Mouse (Mus musculus): ENCODE measurements around the gene Tbc1d22a. TPM values are rescaled to one million over a fixed set of nuclear protein-coding genes. Genes with fewer than 3 reads are reported as not detected.

Gene Tbc1d22a
- polyA plus RNA-seq, 1 experiment = 54.8 TPM

DNA sequence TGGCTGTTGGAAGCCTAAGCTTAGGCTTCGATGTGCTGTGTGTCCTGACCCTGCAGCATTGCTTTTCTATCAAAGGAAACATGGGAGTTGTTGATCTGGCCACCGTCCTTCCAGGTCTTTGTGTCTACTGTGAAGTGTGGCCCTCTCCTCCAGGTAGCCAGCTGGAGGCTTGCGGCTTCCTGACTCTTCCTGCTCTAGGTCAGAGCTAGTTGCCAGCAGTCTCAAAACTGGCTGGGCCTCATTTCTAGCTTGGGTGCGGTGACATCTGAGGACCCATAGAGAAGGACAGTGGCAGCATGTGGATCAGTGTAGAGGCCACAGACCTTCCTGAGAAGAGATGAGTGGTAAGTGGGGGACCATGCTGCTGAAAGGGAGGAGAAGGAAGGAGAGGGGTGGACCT, 120.0 kb downstream of the Tbc1d22a start:
- H3K4me3 ChIP-seq (ENCODE audit: low read depth, low read length) = no peak overlapping the region
- TF ChIP-seq POLR2A (IDR thresholded peaks at IDR 0.05; ENCODE audit: low read depth, low read length) (no peak), CTCF (IDR thresholded peaks at IDR 0.05; ENCODE audit: extremely low read depth, insufficient read length, insufficient replicate concordance, low read depth, low read length) (no peak)
- H3K27ac ChIP-seq (ENCODE audit: insufficient read depth, low read depth, low read length) = no peak overlapping the region
- 89% methylated on average over 4 of the region's 4 CpGs for WGBS
- peaks cover 1% of the 10 kb centered on the region; the same call in 1 of the 2 replicates for H3K36me3 ChIP-seq (ENCODE audit: control insufficient read depth, insufficient read depth, low read length)
- H3K4me1 ChIP-seq (ENCODE audit: control insufficient read depth, insufficient read depth, insufficient read length, low read length) = no peaks in the 10 kb centered on the region
- no peaks in the 10 kb centered on the region for H3K27me3 ChIP-seq (ENCODE audit: control insufficient read depth, insufficient read depth, low read length)

GRCm38 (mm10) chr15:86334745-86335144, 120.5 kb downstream of the Tbc1d22a start:
- TF ChIP-seq POLR2A (IDR thresholded peaks at IDR 0.05; ENCODE audit: low read depth, low read length) = no peak
- TF ChIP-seq CTCF (IDR thresholded peaks at IDR 0.05; ENCODE audit: extremely low read depth, insufficient read length, insufficient replicate concordance, low read depth, low read length) = no peak
- WGBS = 93% methylated on average over 9 of the region's 9 CpGs
- H3K27me3 ChIP-seq (ENCODE audit: control insufficient read depth, insufficient read depth, low read length) = no peaks in the 10 kb centered on the region
- no peak overlapping the region for H3K4me3 ChIP-seq (ENCODE audit: low read depth, low read length)
- H3K27ac ChIP-seq (ENCODE audit: insufficient read depth, low read depth, low read length) = no peak overlapping the region
- H3K36me3 ChIP-seq (ENCODE audit: control insufficient read depth, insufficient read depth, low read length) = peaks cover 1% of the 10 kb centered on the region; the same call in 1 of the 2 replicates
- no peaks in the 10 kb centered on the region for H3K4me1 ChIP-seq (ENCODE audit: control insufficient read depth, insufficient read depth, insufficient read length, low read length)

GRCm38 (mm10) chr15:86335781-86336180, 121.5 kb downstream of the Tbc1d22a start:
- H3K4me3 ChIP-seq (ENCODE audit: low read depth, low read length) = no peak overlapping the region
- H3K27ac ChIP-seq (ENCODE audit: insufficient read depth, low read depth, low read length) = no peak overlapping the region
- H3K4me1 ChIP-seq (ENCODE audit: control insufficient read depth, insufficient read depth, insufficient read length, low read length) = no peaks in the 10 kb centered on the region
- WGBS = 72% methylated on average over 1 of the region's 1 CpGs
- peaks cover 1% of the 10 kb centered on the region; the same call in 1 of the 2 replicates for H3K36me3 ChIP-seq (ENCODE audit: control insufficient read depth, insufficient read depth, low read length)
- TF ChIP-seq CTCF (IDR thresholded peaks at IDR 0.05; ENCODE audit: extremely low read depth, insufficient read length, insufficient replicate concordance, low read depth, low read length) (no peak), POLR2A (IDR thresholded peaks at IDR 0.05; ENCODE audit: low read depth, low read length) (no peak)
- H3K27me3 ChIP-seq (ENCODE audit: control insufficient read depth, insufficient read depth, low read length) = no peaks in the 10 kb centered on the region

DNA sequence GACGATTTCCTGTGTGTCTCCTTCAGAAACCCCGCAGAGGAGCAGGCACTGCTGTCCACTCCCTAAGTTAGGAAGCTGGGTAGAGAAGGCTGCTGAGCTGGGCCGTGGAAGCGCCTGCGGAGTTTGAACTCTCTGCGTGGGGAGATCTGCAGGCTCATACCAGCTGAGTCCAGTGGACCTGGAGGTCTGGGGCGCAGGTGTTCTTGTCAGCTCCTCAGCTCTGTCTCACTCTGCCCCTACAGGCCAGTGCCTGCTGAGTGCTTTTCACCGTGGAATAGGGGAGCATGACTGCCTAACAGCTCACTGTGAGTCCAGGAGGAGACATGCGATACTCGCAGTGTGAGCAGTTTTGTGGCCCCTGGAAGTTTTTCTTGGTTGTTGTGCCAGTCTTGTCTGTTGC, 123.5 kb downstream of the Tbc1d22a start:
- TF ChIP-seq POLR2A (IDR thresholded peaks at IDR 0.05; ENCODE audit: low read depth, low read length) = no peak
- TF ChIP-seq CTCF (IDR thresholded peaks at IDR 0.05; ENCODE audit: extremely low read depth, insufficient read length, insufficient replicate concordance, low read depth, low read length) = no peak
- H3K4me1 ChIP-seq (ENCODE audit: control insufficient read depth, insufficient read depth, insufficient read length, low read length) = peaks cover 3% of the 10 kb centered on the region
- no peak overlapping the region for H3K4me3 ChIP-seq (ENCODE audit: low read depth, low read length)
- 80% methylated on average over 10 of the region's 10 CpGs for WGBS
- no peaks in the 10 kb centered on the region for H3K36me3 ChIP-seq (ENCODE audit: control insufficient read depth, insufficient read depth, low read length)
- no peaks in the 10 kb centered on the region for H3K27me3 ChIP-seq (ENCODE audit: control insufficient read depth, insufficient read depth, low read length)
- no peak overlapping the region for H3K27ac ChIP-seq (ENCODE audit: insufficient read depth, low read depth, low read length)

DNA sequence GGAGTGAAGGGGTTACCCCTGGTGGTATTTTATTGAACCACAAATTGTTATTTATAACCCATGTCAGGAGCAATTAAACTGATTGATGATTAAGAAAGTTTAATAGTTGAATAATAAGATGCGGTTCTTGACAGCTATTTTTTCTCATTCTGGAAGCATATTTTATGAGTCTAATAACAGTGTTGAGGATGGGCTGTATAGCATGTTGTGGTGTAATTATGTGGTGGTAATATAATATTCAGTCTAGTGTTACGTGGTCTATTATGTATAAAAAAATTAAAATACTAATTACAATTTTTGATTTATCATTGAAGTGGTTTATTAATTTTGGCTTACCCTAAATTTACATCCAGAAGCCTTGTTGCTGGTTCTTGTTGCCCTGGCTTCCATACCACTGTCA, 125.5 kb downstream of the Tbc1d22a start:
- 85% methylated on average over 2 of the region's 2 CpGs for WGBS
- Histone ChIP-seq H3K4me3 (ENCODE audit: low read depth, low read length) (no peak overlapping the region), H3K27me3 (ENCODE audit: control insufficient read depth, insufficient read depth, low read length) (no peaks in the 10 kb centered on the region), H3K36me3 (ENCODE audit: control insufficient read depth, insufficient read depth, low read length) (0 out of 2 replicates have a peak, but pooled peaks cover 1% of the 10 kb centered on the region), H3K27ac (ENCODE audit: insufficient read depth, low read depth, low read length) (no peak overlapping the region), H3K4me1 (ENCODE audit: control insufficient read depth, insufficient read depth, insufficient read length, low read length) (peaks cover 13% of the 10 kb centered on the region)
- TF ChIP-seq POLR2A (IDR thresholded peaks at IDR 0.05; ENCODE audit: low read depth, low read length) = no peak

DNA sequence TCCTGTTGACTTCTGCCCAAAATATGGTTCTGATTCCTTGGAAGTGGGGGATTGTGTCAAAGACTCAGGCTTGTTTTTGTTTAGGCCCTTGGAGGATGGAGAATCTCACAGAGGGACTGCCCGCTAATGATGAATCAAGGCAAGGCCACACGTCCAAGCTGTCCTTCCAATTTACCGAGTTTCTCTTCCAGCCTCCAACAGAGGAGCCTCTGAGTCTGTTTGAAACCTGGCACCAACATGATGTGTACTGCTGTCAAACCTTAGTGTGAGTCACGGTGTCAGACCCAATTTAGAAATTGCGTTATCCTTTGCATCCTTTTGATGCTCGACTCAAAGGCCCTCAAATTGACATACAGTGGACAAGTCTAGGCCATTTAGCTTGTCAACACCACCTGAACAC, 126.5 kb downstream of the Tbc1d22a start:
- no peak for TF ChIP-seq CTCF (IDR thresholded peaks at IDR 0.05; ENCODE audit: extremely low read depth, insufficient read length, insufficient replicate concordance, low read depth, low read length)
- no peak for TF ChIP-seq POLR2A (IDR thresholded peaks at IDR 0.05; ENCODE audit: low read depth, low read length)
- peaks cover 14% of the 10 kb centered on the region for H3K4me1 ChIP-seq (ENCODE audit: control insufficient read depth, insufficient read depth, insufficient read length, low read length)
- WGBS = 92% methylated on average over 6 of the region's 6 CpGs

GRCm38 (mm10) chr15:86342637-86343375, 128.5 kb downstream of the Tbc1d22a start:
- Histone ChIP-seq H3K4me3 (ENCODE audit: low read depth, low read length) (no peak overlapping the region), H3K27ac (ENCODE audit: insufficient read depth, low read depth, low read length) (no peak overlapping the region), H3K4me1 (ENCODE audit: control insufficient read depth, insufficient read depth, insufficient read length, low read length) (peaks cover 17% of the 10 kb centered on the region), H3K36me3 (ENCODE audit: control insufficient read depth, insufficient read depth, low read length) (peaks cover 3% of the 10 kb centered on the region; the same call in 1 of the 2 replicates), H3K27me3 (ENCODE audit: control insufficient read depth, insufficient read depth, low read length) (no peaks in the 10 kb centered on the region)
- TF ChIP-seq POLR2A (IDR thresholded peaks at IDR 0.05; ENCODE audit: low read depth, low read length) (no peak), CTCF (IDR thresholded peaks at IDR 0.05; ENCODE audit: extremely low read depth, insufficient read length, insufficient replicate concordance, low read depth, low read length) (no peak)
- 42% methylated on average over 8 of the region's 8 CpGs for WGBS

More for the DNA sequence above, 126.5 kb downstream of the Tbc1d22a start:
- no peaks in the 10 kb centered on the region for H3K27me3 ChIP-seq (ENCODE audit: control insufficient read depth, insufficient read depth, low read length)
- H3K4me3 ChIP-seq (ENCODE audit: low read depth, low read length) = no peak overlapping the region
- 0 out of 2 replicates have a peak, but pooled peaks cover 1% of the 10 kb centered on the region for H3K36me3 ChIP-seq (ENCODE audit: control insufficient read depth, insufficient read depth, low read length)
- H3K27ac ChIP-seq (ENCODE audit: insufficient read depth, low read depth, low read length) = no peak overlapping the region
